Mouse (Mus musculus): Measurements from ENCODE around the gene Brinp2. TPM values are rescaled to one million over a fixed set of nuclear protein-coding genes. Genes with fewer than 3 reads are reported as not detected.

The Brinp2 gene
- polyA plus RNA-seq, 1 experiment from 2014 or later: 0.11 TPM

DNA sequence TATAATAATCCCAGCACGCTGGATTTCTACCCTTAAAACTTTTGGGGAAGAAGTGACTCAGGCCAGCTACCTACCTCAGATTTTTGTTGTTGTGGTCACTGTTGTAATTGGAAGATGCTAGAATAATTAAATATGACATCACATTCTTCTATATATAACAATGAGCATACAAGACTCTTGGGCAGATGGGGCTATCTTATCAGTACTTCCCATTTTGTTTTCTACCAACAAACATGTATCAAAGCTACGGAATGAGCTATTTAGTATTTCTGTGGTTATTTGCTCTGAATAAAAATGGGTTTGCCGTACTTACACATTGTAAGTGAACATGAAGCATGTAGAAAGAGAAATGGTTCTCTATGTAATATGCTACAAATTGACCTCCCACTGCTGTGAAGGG lies 112.1 kb downstream of the Brinp2 start:
- Histone ChIP-seq H3K36me3 (ENCODE audit: control insufficient read depth, insufficient read depth, low read length) (no peaks in the 10 kb centered on the region), H3K27ac (ENCODE audit: low read depth, low read length) (no peak overlapping the region), H3K4me2 (replicated peaks; ENCODE audit: low read depth, low read length) (no peak overlapping the region), H3K9ac (ENCODE audit: low read depth, low read length) (no peak overlapping the region), H3K4me1 (ENCODE audit: control insufficient read depth, insufficient read depth, low read length) (no peaks in the 10 kb centered on the region), H3K27me3 (ENCODE audit: control insufficient read depth, insufficient read depth, low read length) (no peaks in the 10 kb centered on the region), H3K4me3 (ENCODE audit: low read length) (no peak overlapping the region), H3K9me3 (ENCODE audit: control insufficient read depth, low read length) (no peaks in the 10 kb centered on the region)
- 93% methylated on average over 3 of the region's 3 CpGs for WGBS
- no peak for ATAC-seq (ENCODE audit: low FRiP score, low TSS enrichment)

DNA sequence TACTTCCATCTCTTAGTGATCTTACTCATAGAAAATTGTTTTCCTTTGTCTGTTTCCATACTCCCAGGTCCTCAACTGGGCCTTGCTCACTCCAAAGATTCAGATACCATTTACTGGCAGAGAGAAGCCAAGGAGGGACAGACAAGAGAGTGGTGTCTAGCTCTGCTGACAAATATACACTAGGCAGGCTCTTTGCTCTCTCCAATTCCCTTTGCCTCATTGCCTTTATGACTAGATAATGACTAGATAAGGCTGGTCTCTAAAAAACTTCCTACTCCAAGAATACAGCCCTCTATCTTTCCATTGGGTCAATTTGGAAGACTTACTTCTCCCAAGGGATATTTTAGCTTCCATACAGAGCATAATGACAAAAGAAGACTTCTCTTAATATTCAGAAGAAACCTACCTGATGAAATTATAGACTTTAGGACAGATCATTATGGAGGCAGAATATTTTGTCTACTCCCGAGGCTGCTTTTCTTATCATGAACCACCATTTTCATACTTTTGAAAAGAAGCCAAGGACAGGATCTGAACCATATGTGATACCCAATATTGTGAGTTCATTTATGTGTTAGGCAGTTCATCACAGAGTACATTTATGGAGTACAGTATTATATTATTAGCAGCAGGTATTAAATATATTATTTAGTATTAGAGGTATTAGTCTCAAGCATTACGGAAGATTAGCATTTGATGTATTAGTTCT lies 114.1 kb downstream of the Brinp2 start:
- Histone ChIP-seq H3K9ac (ENCODE audit: low read depth, low read length) (no peak overlapping the region), H3K4me1 (ENCODE audit: control insufficient read depth, insufficient read depth, low read length) (no peaks in the 10 kb centered on the region), H3K27ac (ENCODE audit: low read depth, low read length) (no peak overlapping the region), H3K4me2 (replicated peaks; ENCODE audit: low read depth, low read length) (no peak overlapping the region), H3K9me3 (ENCODE audit: control insufficient read depth, low read length) (no peaks in the 10 kb centered on the region), H3K27me3 (ENCODE audit: control insufficient read depth, insufficient read depth, low read length) (no peaks in the 10 kb centered on the region), H3K4me3 (ENCODE audit: low read length) (no peak overlapping the region), H3K36me3 (ENCODE audit: control insufficient read depth, insufficient read depth, low read length) (no peaks in the 10 kb centered on the region)
- no peak for ATAC-seq (ENCODE audit: low FRiP score, low TSS enrichment)
- 86% methylated on average over 2 of the region's 2 CpGs for WGBS

DNA sequence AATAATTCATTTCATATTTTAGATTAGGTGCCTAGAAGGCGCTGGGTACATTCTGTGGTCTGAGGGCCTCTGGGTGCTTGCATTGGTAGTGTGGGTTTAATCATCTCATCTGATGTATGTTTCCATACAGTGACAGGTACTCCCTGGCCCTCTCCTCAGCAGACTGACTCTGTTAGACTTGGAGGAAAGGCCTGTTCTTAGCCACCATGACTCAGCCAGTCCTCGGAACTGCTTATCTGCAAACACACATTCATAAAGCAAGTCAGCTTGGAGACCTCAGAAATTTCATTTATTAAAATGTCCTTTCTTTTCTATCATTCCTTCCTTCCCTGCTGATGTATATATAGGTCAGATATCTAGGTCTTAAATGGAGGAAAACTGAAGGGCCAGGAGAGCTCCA lies 116.3 kb downstream of the Brinp2 start:
- Histone ChIP-seq H3K4me1 (ENCODE audit: control insufficient read depth, insufficient read depth, low read length) (no peaks in the 10 kb centered on the region), H3K27ac (ENCODE audit: low read depth, low read length) (no peak overlapping the region), H3K36me3 (ENCODE audit: control insufficient read depth, insufficient read depth, low read length) (no peaks in the 10 kb centered on the region), H3K9ac (ENCODE audit: low read depth, low read length) (no peak overlapping the region), H3K4me3 (ENCODE audit: low read length) (no peak overlapping the region), H3K27me3 (ENCODE audit: control insufficient read depth, insufficient read depth, low read length) (no peaks in the 10 kb centered on the region), H3K9me3 (ENCODE audit: control insufficient read depth, low read length) (no peaks in the 10 kb centered on the region), H3K4me2 (replicated peaks; ENCODE audit: low read depth, low read length) (no peak overlapping the region)
- ATAC-seq (ENCODE audit: low FRiP score, low TSS enrichment): no peak
- WGBS: 78% methylated on average over 2 of the region's 2 CpGs

DNA sequence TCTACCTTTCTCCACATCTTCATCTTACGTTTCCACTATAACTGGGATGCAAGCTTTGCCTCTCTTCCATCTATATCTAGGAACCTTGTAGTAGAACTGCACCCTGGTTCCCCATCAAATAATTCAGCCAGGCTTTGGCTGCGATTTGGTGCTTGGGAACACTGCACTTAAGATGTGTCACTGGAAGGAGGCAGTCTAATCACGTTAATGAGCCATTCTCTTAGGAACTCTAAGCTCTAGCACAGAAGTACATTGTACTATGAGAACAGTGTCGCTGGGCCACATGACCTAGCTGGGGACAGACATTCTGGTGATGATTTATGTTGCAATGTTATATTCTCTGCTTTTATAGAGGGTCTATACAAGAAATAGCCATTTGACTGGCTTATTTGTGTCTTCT lies 117.4 kb downstream of the Brinp2 start:
- Histone ChIP-seq H3K4me1 (ENCODE audit: control insufficient read depth, insufficient read depth, low read length) (no peaks in the 10 kb centered on the region), H3K4me3 (ENCODE audit: low read length) (no peak overlapping the region), H3K9ac (ENCODE audit: low read depth, low read length) (no peak overlapping the region), H3K4me2 (replicated peaks; ENCODE audit: low read depth, low read length) (no peak overlapping the region), H3K36me3 (ENCODE audit: control insufficient read depth, insufficient read depth, low read length) (no peaks in the 10 kb centered on the region), H3K9me3 (ENCODE audit: control insufficient read depth, low read length) (no peaks in the 10 kb centered on the region), H3K27ac (ENCODE audit: low read depth, low read length) (no peak overlapping the region), H3K27me3 (ENCODE audit: control insufficient read depth, insufficient read depth, low read length) (no peaks in the 10 kb centered on the region)
- ATAC-seq (ENCODE audit: low FRiP score, low TSS enrichment): no peak
- WGBS: 63% methylated on average over 4 of the region's 4 CpGs

DNA sequence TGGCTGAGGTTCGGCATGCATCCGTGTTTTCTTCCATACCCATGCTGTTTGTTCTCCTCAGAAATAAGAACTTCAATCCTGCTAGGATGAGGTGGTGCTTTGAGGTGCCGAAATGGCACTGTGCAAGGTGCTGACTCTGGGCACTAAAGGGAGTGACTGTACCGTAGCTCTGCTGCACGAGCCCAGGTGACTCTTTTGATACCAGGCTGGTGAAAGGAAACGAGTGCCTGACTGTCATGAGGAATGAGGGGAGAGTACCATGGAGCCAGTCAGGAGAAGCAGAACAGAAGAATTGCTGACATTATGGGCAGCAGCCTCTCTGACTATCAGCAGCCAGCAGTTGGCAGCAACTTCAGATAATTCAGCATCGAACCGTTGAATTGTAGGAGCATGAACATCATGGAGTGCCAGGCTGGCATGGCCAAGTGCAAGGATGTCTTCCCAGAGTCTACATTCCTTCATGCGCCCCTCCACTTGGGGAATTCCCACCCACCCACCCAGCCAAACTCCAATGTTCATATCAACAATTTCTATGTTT lies 127.4 kb downstream of the Brinp2 start:
- no peak for ATAC-seq (ENCODE audit: low FRiP score, low TSS enrichment)
- 90% methylated on average over 9 of the region's 9 CpGs for WGBS
- Histone ChIP-seq H3K9me3 (ENCODE audit: control insufficient read depth, low read length) (no peaks in the 10 kb centered on the region), H3K27ac (ENCODE audit: low read depth, low read length) (no peak overlapping the region), H3K4me3 (ENCODE audit: low read length) (no peak overlapping the region), H3K9ac (ENCODE audit: low read depth, low read length) (no peak overlapping the region), H3K4me1 (ENCODE audit: control insufficient read depth, insufficient read depth, low read length) (no peaks in the 10 kb centered on the region), H3K4me2 (replicated peaks; ENCODE audit: low read depth, low read length) (no peak overlapping the region), H3K36me3 (ENCODE audit: control insufficient read depth, insufficient read depth, low read length) (no peaks in the 10 kb centered on the region), H3K27me3 (ENCODE audit: control insufficient read depth, insufficient read depth, low read length) (no peaks in the 10 kb centered on the region)

DNA sequence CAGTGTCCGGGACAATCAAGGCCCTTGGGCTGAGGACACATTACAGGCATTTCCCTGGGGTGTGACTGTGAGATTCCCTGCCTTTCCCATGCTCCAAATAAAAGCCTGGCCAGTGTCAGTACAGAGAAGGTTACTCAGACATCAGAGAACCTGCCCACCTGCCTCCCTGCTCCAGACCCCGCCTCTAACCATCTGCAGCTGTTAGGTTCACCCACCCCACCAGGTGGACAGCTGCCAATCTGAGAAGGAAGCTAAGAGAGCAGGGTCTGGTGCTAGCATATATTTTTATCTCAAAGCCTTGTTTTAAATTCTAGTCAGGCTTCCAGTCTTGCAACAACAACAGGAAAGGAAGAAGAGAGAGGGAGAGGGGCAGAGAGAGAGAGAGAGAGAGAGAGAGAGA lies 128.9 kb downstream of the Brinp2 start:
- H3K4me1 ChIP-seq (ENCODE audit: control insufficient read depth, insufficient read depth, low read length): no peaks in the 10 kb centered on the region

DNA sequence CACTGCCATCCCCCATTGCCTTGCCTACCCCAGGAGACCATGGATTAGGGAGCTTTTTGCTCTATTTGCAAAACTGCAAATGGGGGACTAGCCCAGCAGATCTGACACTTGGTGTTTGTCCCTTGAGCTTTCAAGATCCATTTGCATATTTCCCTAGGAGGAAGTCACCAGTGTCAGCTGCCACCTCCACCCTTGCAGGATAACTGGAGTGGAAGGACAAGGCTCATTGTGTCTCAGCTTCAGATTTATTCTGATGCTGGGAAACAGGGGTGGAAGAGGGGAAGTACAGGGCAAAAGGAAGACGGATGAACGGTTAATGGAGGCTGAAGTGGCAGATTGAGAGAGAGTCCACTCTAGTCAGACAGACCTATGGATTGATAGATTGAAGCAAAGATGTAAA lies 129.4 kb downstream of the Brinp2 start:
- ATAC-seq (ENCODE audit: low FRiP score, low TSS enrichment): no peak
- Histone ChIP-seq H3K27ac (ENCODE audit: low read depth, low read length) (no peak overlapping the region), H3K4me1 (ENCODE audit: control insufficient read depth, insufficient read depth, low read length) (no peaks in the 10 kb centered on the region), H3K4me3 (ENCODE audit: low read length) (no peak overlapping the region), H3K36me3 (ENCODE audit: control insufficient read depth, insufficient read depth, low read length) (no peaks in the 10 kb centered on the region), H3K4me2 (replicated peaks; ENCODE audit: low read depth, low read length) (no peak overlapping the region), H3K9ac (ENCODE audit: low read depth, low read length) (no peak overlapping the region), H3K27me3 (ENCODE audit: control insufficient read depth, insufficient read depth, low read length) (no peaks in the 10 kb centered on the region), H3K9me3 (ENCODE audit: control insufficient read depth, low read length) (no peaks in the 10 kb centered on the region)
- WGBS: 62% methylated on average over 2 of the region's 2 CpGs

More for the DNA sequence above, 128.9 kb downstream of the Brinp2 start:
- no peak overlapping the region for H3K4me3 ChIP-seq (ENCODE audit: low read length)
- no peaks in the 10 kb centered on the region for H3K36me3 ChIP-seq (ENCODE audit: control insufficient read depth, insufficient read depth, low read length)
- no peak overlapping the region for H3K27ac ChIP-seq (ENCODE audit: low read depth, low read length)
- no peak overlapping the region for H3K4me2 ChIP-seq (replicated peaks; ENCODE audit: low read depth, low read length)
- no peaks in the 10 kb centered on the region for H3K9me3 ChIP-seq (ENCODE audit: control insufficient read depth, low read length)
- H3K27me3 ChIP-seq (ENCODE audit: control insufficient read depth, insufficient read depth, low read length): no peaks in the 10 kb centered on the region
- no peak overlapping the region for H3K9ac ChIP-seq (ENCODE audit: low read depth, low read length)
- ATAC-seq (ENCODE audit: low FRiP score, low TSS enrichment): no peak
- WGBS: 84% methylated on average over 2 of the region's 2 CpGs

DNA sequence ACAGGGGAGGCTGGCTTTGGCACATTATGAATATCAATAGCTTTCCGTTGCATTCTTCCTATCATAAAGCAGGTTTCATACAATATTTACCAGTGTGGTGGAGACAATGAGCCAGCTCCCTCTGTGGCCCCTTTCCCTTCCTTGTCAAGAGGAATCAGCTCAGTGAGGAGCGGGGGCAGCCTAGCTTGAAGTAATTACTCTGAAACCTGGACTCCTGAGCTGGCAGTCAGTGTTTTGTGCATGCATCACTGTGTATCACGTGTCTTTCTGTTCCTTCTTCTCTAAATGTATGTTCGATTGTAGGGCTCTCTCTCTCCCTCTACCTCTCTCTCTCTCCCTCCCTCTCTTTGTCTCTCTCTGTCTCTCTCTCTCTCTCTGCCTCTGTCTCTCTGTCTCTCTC lies 135.1 kb downstream of the Brinp2 start:
- H3K27ac ChIP-seq (ENCODE audit: low read depth, low read length): no peak overlapping the region
- no peak overlapping the region for H3K4me3 ChIP-seq (ENCODE audit: low read length)
- H3K9me3 ChIP-seq (ENCODE audit: control insufficient read depth, low read length): no peaks in the 10 kb centered on the region
- H3K9ac ChIP-seq (ENCODE audit: low read depth, low read length): no peak overlapping the region
- no peak for ATAC-seq (ENCODE audit: low FRiP score, low TSS enrichment)
- H3K27me3 ChIP-seq (ENCODE audit: control insufficient read depth, insufficient read depth, low read length): no peaks in the 10 kb centered on the region
- H3K4me2 ChIP-seq (replicated peaks; ENCODE audit: low read depth, low read length): no peak overlapping the region
- WGBS: 54% methylated on average over 4 of the region's 4 CpGs
- H3K36me3 ChIP-seq (ENCODE audit: control insufficient read depth, insufficient read depth, low read length): no peaks in the 10 kb centered on the region
- peaks cover 3% of the 10 kb centered on the region; the same call in 1 of the 2 replicates for H3K4me1 ChIP-seq (ENCODE audit: control insufficient read depth, insufficient read depth, low read length)

DNA sequence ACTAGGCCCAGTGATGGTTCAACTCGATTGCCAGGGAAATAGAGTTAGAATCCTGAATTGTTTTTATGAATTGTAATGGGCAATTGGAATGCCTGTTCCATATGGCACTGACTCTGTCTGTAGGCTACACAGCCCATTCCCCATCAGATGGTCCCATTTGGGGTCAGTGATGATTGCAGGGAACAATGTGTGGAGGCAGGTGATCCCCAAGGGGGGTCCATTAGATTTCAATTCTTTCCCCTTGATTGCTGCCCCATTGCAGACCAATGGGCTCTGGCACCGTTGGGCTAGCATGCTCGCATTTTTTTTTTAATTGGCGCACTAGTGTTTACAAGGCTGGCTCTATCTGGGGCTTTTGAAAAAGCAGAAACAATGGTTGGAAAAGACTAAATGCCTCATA lies 136.0 kb downstream of the Brinp2 start:
- Histone ChIP-seq H3K4me2 (replicated peaks; ENCODE audit: low read depth, low read length) (no peak overlapping the region), H3K27me3 (ENCODE audit: control insufficient read depth, insufficient read depth, low read length) (no peaks in the 10 kb centered on the region), H3K9ac (ENCODE audit: low read depth, low read length) (no peak overlapping the region), H3K36me3 (ENCODE audit: control insufficient read depth, insufficient read depth, low read length) (no peaks in the 10 kb centered on the region), H3K4me1 (ENCODE audit: control insufficient read depth, insufficient read depth, low read length) (peaks cover 3% of the 10 kb centered on the region; the same call in 1 of the 2 replicates), H3K27ac (ENCODE audit: low read depth, low read length) (no peak overlapping the region), H3K9me3 (ENCODE audit: control insufficient read depth, low read length) (no peaks in the 10 kb centered on the region), H3K4me3 (ENCODE audit: low read length) (no peak overlapping the region)
- WGBS: 89% methylated on average over 4 of the region's 4 CpGs
- no peak for ATAC-seq (ENCODE audit: low FRiP score, low TSS enrichment)

All from kidney, embryonic 14.5 days (tissue).